Mouse (Mus musculus): Measurements from ENCODE around the gene Ubl5. TPM values are rescaled to one million over a fixed set of nuclear protein-coding genes. Genes with fewer than 3 reads are reported as not detected.
"Not testable (repeated sequence)": the region's sequence is repeated elsewhere in the genome, so short reads cannot be mapped to it uniquely, and the experiment has no call there.

The Ubl5 gene
- total and polyA plus RNA-seq, 3 experiments = 233 to 362 (median 269) TPM

DNA sequence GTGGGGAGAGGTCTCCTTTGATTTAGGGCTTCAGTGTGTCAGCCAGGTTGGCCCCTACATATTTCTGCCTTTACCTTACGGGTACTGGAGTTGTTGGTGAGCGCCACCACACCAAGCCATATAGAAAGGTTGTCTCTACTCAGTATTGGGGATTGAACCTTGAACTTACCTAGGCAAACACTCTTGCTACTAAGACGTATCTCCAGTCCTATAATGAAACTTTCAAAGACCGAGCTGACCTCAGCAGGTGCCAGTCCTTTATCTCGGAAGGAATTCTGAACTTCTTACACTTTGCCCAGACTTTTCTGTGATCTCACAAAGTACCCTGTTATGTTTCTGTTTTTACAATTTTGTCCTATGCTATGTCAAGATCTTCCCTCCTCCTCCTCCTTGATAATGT is 30.7 kb upstream of the Ubl5 start:
- 77% methylated on average over 5 of the region's 5 CpGs for WGBS
- Histone ChIP-seq H3K9ac (ENCODE audit: low read depth, low read length) (no peak overlapping the region), H3K4me1 (ENCODE audit: control insufficient read depth, insufficient read depth, low read length) (no peaks in the 10 kb centered on the region), H3K4me3 (no peak overlapping the region), H3K27ac (no peak overlapping the region), H3K79me2 (replicated peaks; ENCODE audit: control insufficient read depth, insufficient read depth, low read length) (no peaks in the 10 kb centered on the region), H3K27me3 (ENCODE audit: control insufficient read depth, insufficient read depth, low read length) (no peaks in the 10 kb centered on the region), H3K36me3 (ENCODE audit: control insufficient read depth, insufficient read depth, low read length) (no peaks in the 10 kb centered on the region)
- intact Hi-C loops (cut with DNase I) = no loop called here
- no peak for DNase-seq
- TF ChIP-seq EP300 (IDR thresholded peaks at IDR 0.05; ENCODE audit: insufficient read depth, low read depth, low read length) (no peak), CTCF (IDR thresholded peaks at IDR 0.05) (no peak), POLR2A (IDR thresholded peaks at IDR 0.05; ENCODE audit: insufficient read depth, low read depth, low read length) (no peak)

DNA sequence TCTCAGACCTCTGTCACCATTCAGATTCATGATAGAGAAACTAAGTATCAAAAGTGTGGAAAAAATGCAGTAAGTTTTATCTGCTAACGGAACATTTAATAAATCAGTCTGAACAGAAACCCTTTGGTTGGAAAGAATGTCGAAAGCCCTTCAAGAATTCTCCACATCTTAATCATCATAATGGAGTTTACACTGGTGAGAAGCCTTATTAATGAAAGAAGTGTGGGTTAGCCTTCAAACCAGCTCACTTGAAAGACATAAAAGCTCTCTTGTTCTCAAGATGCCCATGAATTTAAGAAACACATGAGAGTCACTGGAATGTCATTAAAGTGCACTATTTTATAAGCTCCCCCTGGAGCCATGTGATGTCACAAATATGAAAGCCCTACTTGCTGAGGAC is 26.0 kb upstream of the Ubl5 start:
- intact Hi-C loops (cut with DNase I) = no loop called here
- DNase-seq = no peak
- WGBS = 85% methylated on average over 2 of the region's 2 CpGs
- Histone ChIP-seq H3K79me2 (replicated peaks; ENCODE audit: control insufficient read depth, insufficient read depth, low read length) (no peaks in the 10 kb centered on the region), H3K27ac (no peak overlapping the region), H3K9ac (ENCODE audit: low read depth, low read length) (no peak overlapping the region), H3K4me1 (ENCODE audit: control insufficient read depth, insufficient read depth, low read length) (no peaks in the 10 kb centered on the region), H3K27me3 (ENCODE audit: control insufficient read depth, insufficient read depth, low read length) (no peaks in the 10 kb centered on the region), H3K4me3 (no peak overlapping the region), H3K36me3 (ENCODE audit: control insufficient read depth, insufficient read depth, low read length) (no peaks in the 10 kb centered on the region)
- TF ChIP-seq EP300 (IDR thresholded peaks at IDR 0.05; ENCODE audit: insufficient read depth, low read depth, low read length) (no peak), POLR2A (IDR thresholded peaks at IDR 0.05; ENCODE audit: insufficient read depth, low read depth, low read length) (no peak), CTCF (IDR thresholded peaks at IDR 0.05) (no peak)

DNA sequence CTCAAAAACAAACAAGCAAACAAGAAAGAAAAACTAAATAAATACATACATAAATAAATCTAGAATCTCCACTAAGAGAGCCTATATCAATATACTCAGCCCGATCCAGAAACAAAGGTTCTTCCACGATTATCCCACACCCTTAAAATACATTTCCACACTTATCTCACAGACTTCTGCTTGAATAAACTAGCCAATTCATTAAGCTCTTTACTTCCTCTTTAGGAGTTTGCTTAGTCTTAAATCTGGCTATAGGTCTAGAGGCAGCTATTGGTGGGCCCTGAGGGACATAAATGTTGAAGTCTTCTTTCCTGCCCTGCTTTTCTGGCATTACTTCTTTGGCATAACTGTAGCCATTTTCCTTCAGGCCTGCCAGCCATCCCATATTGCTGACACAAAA is 11.3 kb upstream of the Ubl5 start:
- WGBS = 85% methylated on average over 2 of the region's 2 CpGs
- Histone ChIP-seq H3K27ac (no peak overlapping the region), H3K4me1 (ENCODE audit: control insufficient read depth, insufficient read depth, low read length) (no peaks in the 10 kb centered on the region; the same call in 1 of the 2 replicates), H3K36me3 (ENCODE audit: control insufficient read depth, insufficient read depth, low read length) (no peaks in the 10 kb centered on the region), H3K27me3 (ENCODE audit: control insufficient read depth, insufficient read depth, low read length) (no peaks in the 10 kb centered on the region), H3K9ac (ENCODE audit: low read depth, low read length) (no peak overlapping the region), H3K4me3 (no peak overlapping the region), H3K79me2 (replicated peaks; ENCODE audit: control insufficient read depth, insufficient read depth, low read length) (no peaks in the 10 kb centered on the region; the same call in 1 of the 2 replicates)
- intact Hi-C loops (cut with DNase I) = no loop called here
- no peak for TF ChIP-seq CTCF (IDR thresholded peaks at IDR 0.05)
- TF ChIP-seq EP300 (IDR thresholded peaks at IDR 0.05; ENCODE audit: insufficient read depth, low read depth, low read length) = no peak
- no peak for TF ChIP-seq POLR2A (IDR thresholded peaks at IDR 0.05; ENCODE audit: insufficient read depth, low read depth, low read length)
- no peak for DNase-seq

DNA sequence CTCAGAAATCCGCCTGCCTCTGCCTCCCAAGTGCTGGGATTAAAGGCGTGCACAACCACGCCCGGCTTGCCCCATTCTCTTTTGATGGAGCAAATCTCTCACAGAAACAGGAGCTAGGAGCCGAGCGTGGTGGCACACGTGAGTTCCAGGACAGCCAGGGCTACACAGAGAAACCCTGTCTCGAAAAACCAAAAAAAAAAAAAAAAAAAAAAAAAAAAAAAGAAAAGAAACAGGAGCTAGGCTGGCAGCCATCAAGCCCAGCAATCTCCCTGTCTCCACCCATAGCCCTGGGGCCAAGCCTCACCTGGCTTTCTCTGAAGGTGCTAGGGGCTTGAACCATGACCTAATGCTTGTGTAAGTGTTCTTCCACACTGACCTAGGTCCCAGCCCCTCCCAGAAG is 7.0 kb upstream of the Ubl5 start:
- H3K36me3 ChIP-seq (ENCODE audit: control insufficient read depth, insufficient read depth, low read length); H3K9ac ChIP-seq (ENCODE audit: low read depth, low read length); H3K4me1 ChIP-seq (ENCODE audit: control insufficient read depth, insufficient read depth, low read length); H3K27ac ChIP-seq; H3K27me3 ChIP-seq (ENCODE audit: control insufficient read depth, insufficient read depth, low read length); DNase-seq; H3K4me3 ChIP-seq; H3K79me2 ChIP-seq (replicated peaks; ENCODE audit: control insufficient read depth, insufficient read depth, low read length); intact Hi-C loops (cut with DNase I): not testable (repeated sequence)
- 85% methylated on average over 8 of the region's 8 CpGs for WGBS

DNA sequence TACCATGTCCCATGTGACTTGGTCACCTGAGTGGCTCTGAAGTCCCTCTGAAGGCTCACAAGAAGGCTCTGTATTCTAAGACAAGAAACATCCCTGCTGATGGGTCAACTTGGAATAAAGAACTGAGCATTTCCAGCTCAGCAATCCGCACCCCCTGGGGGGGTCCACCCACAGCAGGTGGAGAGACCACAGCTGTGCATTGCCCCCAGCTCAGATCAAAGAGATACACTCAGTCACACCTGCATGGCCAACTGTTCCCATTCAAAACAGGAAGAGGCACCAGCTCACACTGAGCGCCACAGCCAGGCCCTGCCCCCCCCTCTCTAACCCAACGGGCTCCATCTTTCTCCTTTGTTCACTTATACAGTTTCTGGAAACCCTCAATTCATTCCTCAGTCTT is 6.4 kb upstream of the Ubl5 start:
- Histone ChIP-seq H3K79me2 (replicated peaks; ENCODE audit: control insufficient read depth, insufficient read depth, low read length) (peaks cover 3% of the 10 kb centered on the region), H3K27me3 (ENCODE audit: control insufficient read depth, insufficient read depth, low read length) (no peaks in the 10 kb centered on the region), H3K9ac (ENCODE audit: low read depth, low read length) (no peak overlapping the region), H3K4me3 (no peak overlapping the region), H3K36me3 (ENCODE audit: control insufficient read depth, insufficient read depth, low read length) (no peaks in the 10 kb centered on the region), H3K27ac (no peak overlapping the region), H3K4me1 (ENCODE audit: control insufficient read depth, insufficient read depth, low read length) (peaks cover 2% of the 10 kb centered on the region; the same call in 1 of the 2 replicates)
- no peak for TF ChIP-seq CTCF (IDR thresholded peaks at IDR 0.05)
- TF ChIP-seq EP300 (IDR thresholded peaks at IDR 0.05; ENCODE audit: insufficient read depth, low read depth, low read length) = no peak
- no peak for TF ChIP-seq POLR2A (IDR thresholded peaks at IDR 0.05; ENCODE audit: insufficient read depth, low read depth, low read length)
- DNase-seq = peak in 1 of 2 experiments; percentile 14
- 84% methylated on average over 3 of the region's 3 CpGs for WGBS
- intact Hi-C loops (cut with DNase I) = no loop called here

DNA sequence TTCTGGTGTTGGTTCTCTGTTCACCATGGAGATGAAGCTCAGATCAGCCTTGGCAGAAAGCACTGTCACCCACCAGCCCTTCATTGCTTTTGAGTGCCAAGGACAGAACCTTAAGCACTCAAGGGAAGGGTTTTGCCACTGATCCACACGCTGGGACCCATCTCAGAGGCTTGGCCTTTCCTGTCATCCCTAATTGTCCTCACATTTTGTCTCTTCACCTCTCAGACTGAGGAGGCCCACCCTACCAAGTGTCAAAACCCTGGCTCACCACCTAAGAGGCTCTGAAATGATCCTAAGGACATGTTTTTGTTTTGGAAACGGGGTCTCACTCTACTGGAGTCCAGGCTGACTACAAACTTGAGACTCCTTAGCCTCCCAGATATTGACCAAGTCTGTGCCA is 5.9 kb upstream of the Ubl5 start:
- Histone ChIP-seq H3K4me3 (no peak overlapping the region), H3K79me2 (replicated peaks; ENCODE audit: control insufficient read depth, insufficient read depth, low read length) (peaks cover 3% of the 10 kb centered on the region), H3K4me1 (ENCODE audit: control insufficient read depth, insufficient read depth, low read length) (peaks cover 2% of the 10 kb centered on the region; the same call in 1 of the 2 replicates), H3K36me3 (ENCODE audit: control insufficient read depth, insufficient read depth, low read length) (no peaks in the 10 kb centered on the region; the same call in 1 of the 2 replicates), H3K27ac (no peak overlapping the region), H3K9ac (ENCODE audit: low read depth, low read length) (no peak overlapping the region), H3K27me3 (ENCODE audit: control insufficient read depth, insufficient read depth, low read length) (no peaks in the 10 kb centered on the region)
- intact Hi-C loops (cut with DNase I) = no loop called here
- no peak for TF ChIP-seq POLR2A (IDR thresholded peaks at IDR 0.05; ENCODE audit: insufficient read depth, low read depth, low read length)
- no peak for TF ChIP-seq EP300 (IDR thresholded peaks at IDR 0.05; ENCODE audit: insufficient read depth, low read depth, low read length)
- no peak for TF ChIP-seq CTCF (IDR thresholded peaks at IDR 0.05)
- 85% methylated on average over 2 of the region's 2 CpGs for WGBS
- no peak for DNase-seq
